In genomic region chr11:58018287-58018686, GRCm38 (mm10) we compare ENCODE assay signal across 10 mouse cellular contexts. TPM values are rescaled to one million over a fixed set of nuclear protein-coding genes. Genes with fewer than 3 reads are reported as not detected.
DNase-seq lines count a peak whose midpoint lies in the region; ATAC-seq and TF ChIP-seq lines count a peak whose summit lies in the region.
"Had no signal": no experiment of that assay in that cellular context is flagged by ENCODE, and none has a peak within 500 bp of the region (broad histone marks: within the 10 kb centered on the region; RNA-seq: fewer than 3 reads in every experiment).

No protein-coding gene starts in this region.

- in situ Hi-C loops in Patski (cut with MboI; ENCODE audit: low pct_unique_long_range_greater_than_20kb), result no loop called here

- no peak overlapping the region for H3K9ac ChIP-seq in liver, adult 2 months (ENCODE audit: low read depth, low read length)
- H3K9ac ChIP-seq: limb, embryonic 12.5 days; neural tube, embryonic 15.5 days had no signal

- CTCF ChIA-PET in Patski (lab: Charles Lee), result interaction anchor here (1.8 to 2.0 kb wide), 2 partner anchors 10 to 31 kb away, joined by 4 to 6 read pairs; no protein-coding TSS in a partner anchor

- H3K36me3 ChIP-seq in liver, adult 2 months (ENCODE audit: control insufficient read depth, insufficient read depth, low read length), result no peaks in the 10 kb centered on the region
- H3K36me3 ChIP-seq: limb, embryonic 12.5 days; neural tube, embryonic 15.5 days had no signal

- TF ChIP-seq CTCF in liver, adult 2 months (IDR thresholded peaks at IDR 0.05; ENCODE audit: low read depth, low read length), result peak; percentile 61
- TF ChIP-seq CTCF in Patski (IDR thresholded peaks at IDR 0.05), result peak; percentile 38

- no peak for TF ChIP-seq POLR2A in liver, adult 2 months (IDR thresholded peaks at IDR 0.05; ENCODE audit: extremely low read depth, insufficient read depth, low read length)

- WGBS in liver, adult 2 months, result 5% methylated on average over 2 of the region's 2 CpGs

- peaks cover 66% of the 10 kb centered on the region for H3K4me1 ChIP-seq in liver, adult 2 months (ENCODE audit: control insufficient read depth, insufficient read depth, low read length)

- DNase-seq in frontal cortex, postnatal 36 days (ENCODE audit: low spot score in 2 of 2), result peak; percentile 25 to 52
- DNase-seq in frontal cortex, postnatal 25 days (ENCODE audit: low spot score in 2 of 2), result no peak
- peak; percentile 66 for DNase-seq in liver, adult 2 months (ENCODE audit: extremely low read depth, low read depth, low spot score)
- no peak for DNase-seq in liver
- DNase-seq in Patski (ENCODE audit: low read depth, low spot score), result no peak
- peak; percentile 40 for DNase-seq in lung, postnatal 36 days
- DNase-seq in B cell, adult 2 months, result no peak

- 0 out of 2 replicates have a peak overlapping the region, but pooled peaks have one; percentile 12 for H3K27ac ChIP-seq in liver, adult 2 months (replicated peaks; ENCODE audit: insufficient read depth, low read depth, low read length)
- H3K27ac ChIP-seq: limb, embryonic 12.5 days; neural tube, embryonic 15.5 days had no signal

- peaks cover 74% of the 10 kb centered on the region for H3K79me2 ChIP-seq in liver, adult 2 months (ENCODE audit: control insufficient read depth, insufficient read depth, low read length)

- no peak for ATAC-seq in Patski
- no peak for ATAC-seq in monocyte, adult 5-6 weeks (replicated peaks; ENCODE audit: insufficient number of reproducible peaks, low FRiP score, low TSS enrichment, poor library complexity, severe bottlenecking)

- no peaks in the 10 kb centered on the region for H3K27me3 ChIP-seq in liver, adult 2 months (ENCODE audit: control insufficient read depth, insufficient read depth, low read length)
- H3K27me3 ChIP-seq in Patski, result no peaks in the 10 kb centered on the region
- H3K27me3 ChIP-seq: limb, embryonic 12.5 days; neural tube, embryonic 15.5 days had no signal

- H3K4me3 ChIP-seq in liver, adult 2 months (ENCODE audit: insufficient read depth, low read depth, low read length), result no peak overlapping the region
- H3K4me3 ChIP-seq: limb, embryonic 12.5 days; neural tube, embryonic 15.5 days had no signal

- POLR2A ChIA-PET in Patski (lab: Charles Lee), result no interaction called here

RNA-seq across cellular contexts. Expression of gene Larp1, which starts 9.4 kb away (rescaled TPM):
- 19.7 and 31.4 TPM in 2 replicates for total RNA-seq in liver, adult 2 months (2014; rRNA removed)
- polyA plus RNA-seq in liver, adult 2 months (2012; rRNA removed), result 34.7 and 39.8 TPM in 2 replicates
- 71.9 TPM for polyA plus RNA-seq in Patski (2021)
- 26.3 to 50.9 TPM (median 33.5 TPM) in 3 replicates for total RNA-seq in monocyte, adult 5-6 weeks (2017)

Comparison
In these comparisons a context has a peak if more than half of its experiments do, and no peak if none do; other contexts are left out.
1. DNase-seq: peak in frontal cortex, postnatal 36 days (2 of 2), liver, adult 2 months (single experiment) and lung, postnatal 36 days (single experiment); none in frontal cortex, postnatal 25 days (0 of 2), liver (single experiment), Patski (single experiment) and B cell, adult 2 months (0 of 2).